Mouse (Mus musculus) liver, adult 2 months (tissue): ENCODE data around the gene H6pd.

Source experiments
- CTCF ChIP-seq: fragments of 200-500 bp; IDR thresholded peaks from 2 replicates; pipeline ENCODE4 v1.5.1; 2011; ENCODE audit warnings: low read depth, low read length, control low read depth
- POLR2A ChIP-seq: fragments of 200-500 bp; IDR thresholded peaks from 2 replicates; pipeline ENCODE4 v1.6.1; 2011; ENCODE audit warnings: low read length, control low read depth; ENCODE audit not compliant: insufficient read depth; ENCODE audit errors: extremely low read depth

GRCm38 (mm10) chr4:149942831-149943741 is 65.7 kb downstream of the H6pd start:
- TF ChIP-seq CTCF: no peak
- no peak for TF ChIP-seq POLR2A
